Mouse (Mus musculus) MEL (cell line): ENCODE data around the gene Cabp2.

Experiments used
- CTCF ChIP-seq, 3 experiments: IDR thresholded peaks in 2 of 3; conservative IDR thresholded peaks in 1 of 3; 2 replicates each; pipeline ENCODE4 v1.5.1; 2011 to 2012; ENCODE audit warnings: low read length in 3 of 3, low read depth in 2 of 3, mild to moderate bottlenecking in 2 of 3, improper control_type of control experiment in 1 of 3, inconsistent platforms in 1 of 3, mixed read lengths in 1 of 3, moderate library complexity in 1 of 3; ENCODE audit not compliant: control insufficient read depth in 1 of 3, insufficient read depth in 1 of 3, poor library complexity in 1 of 3, severe bottlenecking in 1 of 3
- GABPA ChIP-seq: IDR thresholded peaks from 2 replicates; pipeline ENCODE4 v1.6.1; 2012; ENCODE audit warnings: low read depth, mild to moderate bottlenecking, inconsistent platforms, low read length, improper control_type of control experiment, moderate library complexity

- TF ChIP-seq GABPA (no peak), CTCF (IDR thresholded peaks at IDR 0.05 in 2 of 3, conservative IDR thresholded peaks at IDR 0.05 in 1 of 3; ENCODE audit: control insufficient read depth in 1 of 3, insufficient read depth in 1 of 3, low read depth in 2 of 3, low read length in 3 of 3, poor library complexity in 1 of 3, severe bottlenecking in 1 of 3) (no peak)
Measured at GRCm38 (mm10) chr19:4115144-4115543, 33.8 kb downstream of the Cabp2 start.
